Mouse (Mus musculus): ENCODE results near the gene Mapkapk2. TPM values are rescaled to one million over a fixed set of nuclear protein-coding genes. Genes with fewer than 3 reads are reported as not detected.

The Mapkapk2 gene
- total and polyA plus RNA-seq, 3 experiments = 53.2 to 85.4 TPM; not detected in 1

GRCm38 (mm10) chr1:131006069-131006468, 91.6 kb downstream of the Mapkapk2 start:
- TF ChIP-seq POLR2AphosphoS2 (IDR thresholded peaks at IDR 0.05; ENCODE audit: low read length) = no peak
- TF ChIP-seq UBTF (IDR thresholded peaks at IDR 0.05; ENCODE audit: borderline replicate concordance, insufficient read depth, low read depth, low read length) = no peak
- no peak for TF ChIP-seq SMC3 (IDR thresholded peaks at IDR 0.05; ENCODE audit: low read depth, low read length)
- no peak for TF ChIP-seq HCFC1 (IDR thresholded peaks at IDR 0.05; ENCODE audit: low read depth, low read length)
- TF ChIP-seq POLR2A (IDR thresholded peaks at IDR 0.05; ENCODE audit: control insufficient read depth in 1 of 2, insufficient read depth in 1 of 2, low read depth in 1 of 2, low read length in 2 of 2, poor library complexity in 1 of 2) = no peak
- no peak for TF ChIP-seq E2F4 (IDR thresholded peaks at IDR 0.05; ENCODE audit: borderline replicate concordance, low read depth, low read length)
- no peak for TF ChIP-seq USF1 (IDR thresholded peaks at IDR 0.05; ENCODE audit: low read depth, low read length)
- no peak for TF ChIP-seq USF2 (IDR thresholded peaks at IDR 0.05; ENCODE audit: borderline replicate concordance in 1 of 2, insufficient read depth in 1 of 2, low read depth in 1 of 2, low read length in 2 of 2)
- no peak for TF ChIP-seq MAZ (IDR thresholded peaks at IDR 0.05; ENCODE audit: low read depth, low read length)
- TF ChIP-seq MEF2A (IDR thresholded peaks at IDR 0.05; ENCODE audit: extremely low read depth, insufficient replicate concordance, low read depth, low read length, poor library complexity, severe bottlenecking) = no peak
- TF ChIP-seq JUND (IDR thresholded peaks at IDR 0.05; ENCODE audit: low read depth, low read length) = no peak
- TF ChIP-seq RCOR1 (IDR thresholded peaks at IDR 0.05; ENCODE audit: low read depth, low read length) = no peak
- TF ChIP-seq GATA1 (IDR thresholded peaks at IDR 0.05; ENCODE audit: low read depth, low read length) = no peak
- TF ChIP-seq ZC3H11A (IDR thresholded peaks at IDR 0.05; ENCODE audit: low read depth, low read length) = no peak
- DNase-seq (ENCODE audit: low read depth, low spot score) = no peak

More at GRCm38 (mm10) chr1:131006069-131006468, 91.6 kb downstream of the Mapkapk2 start:
- no peaks in the 10 kb centered on the region for H3K4me1 ChIP-seq (ENCODE audit: control insufficient read depth in 1 of 2, insufficient read depth in 2 of 2, low read length in 2 of 2)
- no peak overlapping the region for H3K4me3 ChIP-seq (ENCODE audit: control insufficient read depth in 1 of 2, insufficient read depth in 1 of 2, low read depth in 2 of 2, low read length in 2 of 2)
- H3K36me3 ChIP-seq (ENCODE audit: control insufficient read depth in 1 of 2, insufficient read depth in 2 of 2, low read length in 2 of 2) = no peaks in the 10 kb centered on the region
- no peak overlapping the region for H3K27ac ChIP-seq (ENCODE audit: control insufficient read depth, low read depth, low read length)
- H3K9me3 ChIP-seq (replicated peaks; ENCODE audit: insufficient read depth, low read length) = no peaks in the 10 kb centered on the region
- H3K9ac ChIP-seq (ENCODE audit: control insufficient read depth, low read depth, low read length, poor library complexity, severe bottlenecking) = no peak overlapping the region
- peaks cover 11 to 20% of the 10 kb centered on the region in 2 experiments for H3K27me3 ChIP-seq (ENCODE audit: control insufficient read depth in 1 of 2, insufficient read depth in 2 of 2, low read length in 2 of 2)
- H3K79me2 ChIP-seq (ENCODE audit: control insufficient read depth, insufficient read depth, low read length, poor library complexity) = no peaks in the 10 kb centered on the region

Other genes starting within 250 kb of the Mapkapk2 start
- gene Fcmr, start 232.2 kb downstream of the Mapkapk2 start, total RNA-seq (2012; rRNA removed) = not detected in 2 replicates
- gene Fcmr, start 232.2 kb downstream of the Mapkapk2 start, polyA plus RNA-seq (2012; ENCODE audit: insufficient read depth in 1 of 2, insufficient read length in 2 of 2, low read depth in 1 of 2, low replicate concordance in 2 of 2, missing spikeins in 1 of 2) = not detected
- gene Il24, start 210.4 kb downstream of the Mapkapk2 start, total RNA-seq (2012; rRNA removed) = not detected in 2 replicates
- not detected for gene Il24, start 210.4 kb downstream of the Mapkapk2 start, polyA plus RNA-seq (2012; ENCODE audit: insufficient read depth in 1 of 2, insufficient read length in 2 of 2, low read depth in 1 of 2, low replicate concordance in 2 of 2, missing spikeins in 1 of 2)
- not detected in 2 replicates for gene Il20, start 186.4 kb downstream of the Mapkapk2 start, total RNA-seq (2012; rRNA removed)
- not detected for gene Il20, start 186.4 kb downstream of the Mapkapk2 start, polyA plus RNA-seq (2012; ENCODE audit: insufficient read depth in 1 of 2, insufficient read length in 2 of 2, low read depth in 1 of 2, low replicate concordance in 2 of 2, missing spikeins in 1 of 2)
- gene Il19, start 157.7 kb downstream of the Mapkapk2 start, total RNA-seq (2012; rRNA removed) = not detected in 2 replicates
- gene Il19, start 157.7 kb downstream of the Mapkapk2 start, polyA plus RNA-seq (2012; ENCODE audit: insufficient read depth in 1 of 2, insufficient read length in 2 of 2, low read depth in 1 of 2, low replicate concordance in 2 of 2, missing spikeins in 1 of 2) = not detected
- gene Il10, start 78.0 kb downstream of the Mapkapk2 start, total RNA-seq (2012; rRNA removed) = not detected in 2 replicates
- not detected for gene Il10, start 78.0 kb downstream of the Mapkapk2 start, polyA plus RNA-seq (2012; ENCODE audit: insufficient read depth in 1 of 2, insufficient read length in 2 of 2, low read depth in 1 of 2, low replicate concordance in 2 of 2, missing spikeins in 1 of 2)
- 7.9 and 8.6 TPM in 2 replicates for gene Dyrk3, start 40.5 kb upstream of the Mapkapk2 start, total RNA-seq (2012; rRNA removed)
- 10 to 100 TPM in 1 of 2 experiments, not detected in 1; 11.8 TPM for gene Dyrk3, start 40.5 kb upstream of the Mapkapk2 start, polyA plus RNA-seq (2012; ENCODE audit: insufficient read depth in 1 of 2, insufficient read length in 2 of 2, low read depth in 1 of 2, low replicate concordance in 2 of 2, missing spikeins in 1 of 2)
- 29.3 and 31.0 TPM in 2 replicates for gene Eif2d, start 55.4 kb upstream of the Mapkapk2 start, total RNA-seq (2012; rRNA removed)
- gene Eif2d, start 55.4 kb upstream of the Mapkapk2 start, polyA plus RNA-seq (2012; ENCODE audit: insufficient read depth in 1 of 2, insufficient read length in 2 of 2, low read depth in 1 of 2, low replicate concordance in 2 of 2, missing spikeins in 1 of 2) = 10 to 100 TPM in 1 of 2 experiments, not detected in 1; 43.6 TPM
- 14.2 and 14.8 TPM in 2 replicates for gene Rassf5, start 147.4 kb upstream of the Mapkapk2 start, total RNA-seq (2012; rRNA removed)
- gene Rassf5, start 147.4 kb upstream of the Mapkapk2 start, polyA plus RNA-seq (2012; ENCODE audit: insufficient read depth in 1 of 2, insufficient read length in 2 of 2, low read depth in 1 of 2, low replicate concordance in 2 of 2, missing spikeins in 1 of 2) = 10 to 100 TPM in 1 of 2 experiments, not detected in 1; 28.8 TPM
- 3.5 and 4.0 TPM in 2 replicates for gene Ikbke, start 181.8 kb upstream of the Mapkapk2 start, total RNA-seq (2012; rRNA removed)
- 1 to 10 TPM in 1 of 2 experiments, not detected in 1; 7.2 TPM for gene Ikbke, start 181.8 kb upstream of the Mapkapk2 start, polyA plus RNA-seq (2012; ENCODE audit: insufficient read depth in 1 of 2, insufficient read length in 2 of 2, low read depth in 1 of 2, low replicate concordance in 2 of 2, missing spikeins in 1 of 2)